Mouse (Mus musculus) neural tube, embryonic 11.5 days (tissue): ENCODE results near the gene Cxcr5. TPM values are rescaled to one million over a fixed set of nuclear protein-coding genes. Genes with fewer than 3 reads are reported as not detected.

ENCODE experiments used
- polyA plus RNA-seq: library from polyadenylated mRNA; unstranded; fragments of >200 nt; fragmentation: Nextera tagmentation; extraction: Ambion mirVana; gene quantifications from 2 replicates; pipeline ENCODE4 v1.2.1, GENCODE M21; 2014

Cxcr5 gene
- polyA plus RNA-seq, 1 experiment from 2014 or later: not detected

Other genes starting within 250 kb of the Cxcr5 start
- 14.9 and 17.1 TPM in 2 replicates for gene C2cd2l, start 241.6 kb downstream of the Cxcr5 start, polyA plus RNA-seq
- gene Dpagt1, start 235.9 kb downstream of the Cxcr5 start, polyA plus RNA-seq: 47.6 and 48.6 TPM in 2 replicates
- gene H2afx, start 227.2 kb downstream of the Cxcr5 start, polyA plus RNA-seq: 366 and 382 TPM in 2 replicates
- 139 and 140 TPM in 2 replicates for gene Hmbs, start 217.6 kb downstream of the Cxcr5 start, polyA plus RNA-seq
- gene Vps11, start 200.2 kb downstream of the Cxcr5 start, polyA plus RNA-seq: 29.3 and 32.9 TPM in 2 replicates
- gene Hyou1, start 182.4 kb downstream of the Cxcr5 start, polyA plus RNA-seq: 36.7 and 38.8 TPM in 2 replicates
- gene Slc37a4, start 165.0 kb downstream of the Cxcr5 start, polyA plus RNA-seq: 26.8 and 31.8 TPM in 2 replicates
- gene Rps25, start 154.7 kb downstream of the Cxcr5 start, polyA plus RNA-seq: 1,766 and 1,857 TPM in 2 replicates
- gene Trappc4, start 154.3 kb downstream of the Cxcr5 start, polyA plus RNA-seq: 204 and 214 TPM in 2 replicates
- 20.9 and 21.8 TPM in 2 replicates for gene Ccdc84, start 143.3 kb downstream of the Cxcr5 start, polyA plus RNA-seq
- gene Foxr1, start 120.7 kb downstream of the Cxcr5 start, polyA plus RNA-seq: not detected in 2 replicates
- 0.29 TPM in 1 of 2 replicates, not detected in the other for gene Upk2, start 106.9 kb downstream of the Cxcr5 start, polyA plus RNA-seq
- gene Bcl9l, start 79.1 kb downstream of the Cxcr5 start, polyA plus RNA-seq: 8.0 and 8.8 TPM in 2 replicates
- 11.6 and 11.9 TPM in 2 replicates for gene Ddx6, start 43.0 kb upstream of the Cxcr5 start, polyA plus RNA-seq
- not detected in 2 replicates for gene Treh, start 111.4 kb upstream of the Cxcr5 start, polyA plus RNA-seq
- gene Phldb1, start 173.3 kb upstream of the Cxcr5 start, polyA plus RNA-seq: 44.3 and 47.7 TPM in 2 replicates
- gene Arcn1, start 206.0 kb upstream of the Cxcr5 start, polyA plus RNA-seq: 211 and 214 TPM in 2 replicates
- 144 and 145 TPM in 2 replicates for gene Ift46, start 206.0 kb upstream of the Cxcr5 start, polyA plus RNA-seq
- gene Tmem25, start 237.4 kb upstream of the Cxcr5 start, polyA plus RNA-seq: 3.1 and 3.3 TPM in 2 replicates
- not detected in 2 replicates for gene Ttc36, start 241.2 kb upstream of the Cxcr5 start, polyA plus RNA-seq